Mouse (Mus musculus): Measurements from ENCODE around the gene Mdm2. TPM values are rescaled to one million over a fixed set of nuclear protein-coding genes. Genes with fewer than 3 reads are reported as not detected.

The Mdm2 gene
- total and polyA plus RNA-seq, 3 experiments: 35.3 to 601 (median 42.2) TPM

- H3K4me1 ChIP-seq (ENCODE audit: control insufficient read depth in 1 of 2, insufficient read depth in 2 of 2, low read length in 2 of 2): no peaks in the 10 kb centered on the region
- H3K9me3 ChIP-seq (replicated peaks; ENCODE audit: insufficient read depth, low read length): no peaks in the 10 kb centered on the region
- peaks cover 0 to 2% of the 10 kb centered on the region in 2 experiments; a peak in 2 of 4 replicates for H3K27me3 ChIP-seq (ENCODE audit: control insufficient read depth in 1 of 2, insufficient read depth in 2 of 2, low read length in 2 of 2)
- H3K79me2 ChIP-seq (ENCODE audit: control insufficient read depth, insufficient read depth, low read length, poor library complexity): no peaks in the 10 kb centered on the region
- no peaks in the 10 kb centered on the region for H3K36me3 ChIP-seq (ENCODE audit: control insufficient read depth in 1 of 2, insufficient read depth in 2 of 2, low read length in 2 of 2)
- no peak overlapping the region for H3K4me3 ChIP-seq (ENCODE audit: control insufficient read depth in 1 of 2, insufficient read depth in 1 of 2, low read depth in 2 of 2, low read length in 2 of 2)
- no peak overlapping the region for H3K9ac ChIP-seq (ENCODE audit: control insufficient read depth, low read depth, low read length, poor library complexity, severe bottlenecking)
- no peak for TF ChIP-seq BHLHE40 (IDR thresholded peaks at IDR 0.05; ENCODE audit: borderline replicate concordance, low read depth, low read length)
- H3K27ac ChIP-seq (ENCODE audit: control insufficient read depth, low read depth, low read length): no peak overlapping the region
- no peak for DNase-seq (ENCODE audit: low read depth, low spot score)
Observed at GRCm38 (mm10) chr10:117669449-117670090, 41.0 kb downstream of the Mdm2 start.

GRCm38 (mm10) chr10:117668546-117669300 is 41.8 kb downstream of the Mdm2 start:
- H3K79me2 ChIP-seq (ENCODE audit: control insufficient read depth, insufficient read depth, low read length, poor library complexity): no peaks in the 10 kb centered on the region
- no peak for TF ChIP-seq EP300 (IDR thresholded peaks at IDR 0.05; ENCODE audit: low read depth in 1 of 2, low read length in 2 of 2)
- no peak for TF ChIP-seq MYC (IDR thresholded peaks at IDR 0.05; ENCODE audit: low read depth, low read length)
- no peak for TF ChIP-seq MAX (IDR thresholded peaks at IDR 0.05; ENCODE audit: low read length)
- no peak for DNase-seq (ENCODE audit: low read depth, low spot score)

GRCm38 (mm10) chr10:117667663-117668507 is 42.7 kb downstream of the Mdm2 start:
- Histone ChIP-seq H3K27ac (ENCODE audit: control insufficient read depth, low read depth, low read length) (no peak overlapping the region), H3K9ac (ENCODE audit: control insufficient read depth, low read depth, low read length, poor library complexity, severe bottlenecking) (no peak overlapping the region), H3K36me3 (ENCODE audit: control insufficient read depth in 1 of 2, insufficient read depth in 2 of 2, low read length in 2 of 2) (no peaks in the 10 kb centered on the region), H3K9me3 (replicated peaks; ENCODE audit: insufficient read depth, low read length) (no peaks in the 10 kb centered on the region), H3K4me3 (ENCODE audit: control insufficient read depth in 1 of 2, insufficient read depth in 1 of 2, low read depth in 2 of 2, low read length in 2 of 2) (no peak overlapping the region), H3K27me3 (ENCODE audit: control insufficient read depth in 1 of 2, insufficient read depth in 2 of 2, low read length in 2 of 2) (peaks cover 0 to 2% of the 10 kb centered on the region in 2 experiments; a peak in 2 of 4 replicates), H3K79me2 (ENCODE audit: control insufficient read depth, insufficient read depth, low read length, poor library complexity) (no peaks in the 10 kb centered on the region), H3K4me1 (ENCODE audit: control insufficient read depth in 1 of 2, insufficient read depth in 2 of 2, low read length in 2 of 2) (no peaks in the 10 kb centered on the region)
- TF ChIP-seq HCFC1 (IDR thresholded peaks at IDR 0.05; ENCODE audit: low read depth, low read length) (no peak), NELFE (IDR thresholded peaks at IDR 0.05; ENCODE audit: low read depth, low read length) (no peak), JUND (IDR thresholded peaks at IDR 0.05; ENCODE audit: low read depth, low read length) (no peak), GATA1 (IDR thresholded peaks at IDR 0.05; ENCODE audit: low read depth, low read length) (no peak), ETS1 (IDR thresholded peaks at IDR 0.05; ENCODE audit: low read depth, low read length) (no peak), TCF12 (IDR thresholded peaks at IDR 0.05; ENCODE audit: low read depth, low read length) (no peak), RCOR1 (IDR thresholded peaks at IDR 0.05; ENCODE audit: low read depth, low read length) (no peak), CTCF (IDR thresholded peaks at IDR 0.05 in 2 of 3, conservative IDR thresholded peaks at IDR 0.05 in 1 of 3; ENCODE audit: control insufficient read depth in 1 of 3, insufficient read depth in 1 of 3, low read depth in 2 of 3, low read length in 3 of 3, poor library complexity in 1 of 3, severe bottlenecking in 1 of 3) (no peak), MAZ (IDR thresholded peaks at IDR 0.05; ENCODE audit: low read depth, low read length) (no peak), POLR2A (IDR thresholded peaks at IDR 0.05; ENCODE audit: control insufficient read depth in 1 of 2, insufficient read depth in 1 of 2, low read depth in 1 of 2, low read length in 2 of 2, poor library complexity in 1 of 2) (no peak), TBP (IDR thresholded peaks at IDR 0.05; ENCODE audit: low read depth, low read length) (no peak), POLR2AphosphoS5 (IDR thresholded peaks at IDR 0.05; ENCODE audit: borderline replicate concordance, low read depth, low read length) (no peak), ZMIZ1 (IDR thresholded peaks at IDR 0.05; ENCODE audit: low read depth, low read length) (no peak), ZKSCAN1 (IDR thresholded peaks at IDR 0.05; ENCODE audit: low read depth, low read length) (no peak), TAL1 (IDR thresholded peaks at IDR 0.05; ENCODE audit: low read length) (no peak), USF1 (IDR thresholded peaks at IDR 0.05; ENCODE audit: low read depth, low read length) (no peak)
- DNase-seq (ENCODE audit: low read depth, low spot score): no peak

More at GRCm38 (mm10) chr10:117668546-117669300, 41.8 kb downstream of the Mdm2 start:
- Histone ChIP-seq H3K9me3 (replicated peaks; ENCODE audit: insufficient read depth, low read length) (no peaks in the 10 kb centered on the region), H3K4me1 (ENCODE audit: control insufficient read depth in 1 of 2, insufficient read depth in 2 of 2, low read length in 2 of 2) (no peaks in the 10 kb centered on the region), H3K27me3 (ENCODE audit: control insufficient read depth in 1 of 2, insufficient read depth in 2 of 2, low read length in 2 of 2) (peaks cover 0 to 2% of the 10 kb centered on the region in 2 experiments; a peak in 2 of 4 replicates), H3K27ac (ENCODE audit: control insufficient read depth, low read depth, low read length) (no peak overlapping the region), H3K9ac (ENCODE audit: control insufficient read depth, low read depth, low read length, poor library complexity, severe bottlenecking) (no peak overlapping the region), H3K4me3 (ENCODE audit: control insufficient read depth in 1 of 2, insufficient read depth in 1 of 2, low read depth in 2 of 2, low read length in 2 of 2) (no peak overlapping the region), H3K36me3 (ENCODE audit: control insufficient read depth in 1 of 2, insufficient read depth in 2 of 2, low read length in 2 of 2) (no peaks in the 10 kb centered on the region)
